Mouse (Mus musculus): ENCODE measurements around the gene Neurl1b. TPM values are rescaled to one million over a fixed set of nuclear protein-coding genes. Genes with fewer than 3 reads are reported as not detected.

Neurl1b gene
- total RNA-seq, 4 experiments from 2014 or later: 61.3 to 87.0 (median 69.3) TPM

- no peak for DNase-seq (ENCODE audit: low spot score in 2 of 2)
Measured at GRCm38 (mm10) chr17:26451651-26452295, 37.1 kb downstream of the Neurl1b start.

GRCm38 (mm10) chr17:26452371-26452972 is 37.8 kb downstream of the Neurl1b start:
- DNase-seq (ENCODE audit: low spot score in 2 of 2): peak; percentile 37 to 75

- DNase-seq (ENCODE audit: low spot score in 2 of 2): no peak
Measured at GRCm38 (mm10) chr17:26457506-26457905, 42.9 kb downstream of the Neurl1b start.

GRCm38 (mm10) chr17:26458049-26458448 is 43.4 kb downstream of the Neurl1b start:
- DNase-seq (ENCODE audit: low spot score in 2 of 2): no peak

GRCm38 (mm10) chr17:26462634-26463170 is 48.1 kb downstream of the Neurl1b start:
- peak; percentile 36 to 73 for DNase-seq (ENCODE audit: low spot score in 2 of 2)

- DNase-seq (ENCODE audit: low spot score in 2 of 2): no peak
Measured at GRCm38 (mm10) chr17:26463432-26463831, 48.8 kb downstream of the Neurl1b start.

GRCm38 (mm10) chr17:26463984-26464383 is 49.4 kb downstream of the Neurl1b start:
- DNase-seq (ENCODE audit: low spot score in 2 of 2): no peak

DNA sequence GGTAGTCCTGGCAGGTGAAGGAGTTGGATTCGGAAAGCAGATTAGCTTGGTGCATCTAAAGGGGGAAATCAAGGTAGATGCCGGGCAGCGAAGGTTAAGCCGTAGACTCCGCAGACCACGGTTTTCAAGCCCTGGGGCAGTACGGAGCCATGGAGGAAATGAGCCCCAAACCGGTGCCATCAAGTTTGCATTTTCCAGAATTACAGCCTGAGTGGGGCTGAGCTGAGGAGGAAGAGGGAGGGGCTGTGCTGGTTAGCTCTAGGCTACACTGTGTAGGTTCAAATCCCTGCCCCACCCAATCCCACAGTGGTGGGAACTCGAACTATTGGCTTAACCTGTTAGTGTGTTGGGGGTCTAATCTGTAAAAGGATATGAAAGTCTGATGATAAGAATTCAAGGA is 49.9 kb downstream of the Neurl1b start:
- DNase-seq (ENCODE audit: low spot score in 2 of 2): no peak

- no peak for DNase-seq (ENCODE audit: low spot score in 2 of 2)
Measured at GRCm38 (mm10) chr17:26464972-26465371, 50.3 kb downstream of the Neurl1b start.

GRCm38 (mm10) chr17:26466741-26467150 is 52.1 kb downstream of the Neurl1b start:
- DNase-seq (ENCODE audit: low spot score in 2 of 2): peak; percentile 47 to 78

DNA sequence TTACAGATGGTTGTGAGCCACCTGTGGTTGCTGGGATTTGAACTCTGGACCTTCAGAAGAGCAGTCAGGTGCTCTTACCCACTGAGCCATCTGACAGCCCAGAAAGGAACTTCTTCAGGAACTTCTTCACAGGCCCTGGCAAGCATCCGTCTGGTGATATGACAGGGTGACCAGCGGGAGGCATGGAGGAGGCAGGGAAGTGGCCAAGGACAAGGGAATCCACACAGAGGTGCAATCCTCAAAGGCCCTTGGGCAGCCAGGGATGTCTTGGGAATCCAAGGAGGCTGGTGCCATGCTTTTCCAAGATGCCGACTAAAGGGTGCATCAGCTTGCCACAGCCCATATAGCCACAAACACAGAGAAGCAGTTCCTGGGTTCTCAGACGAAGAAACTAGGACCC is 53.0 kb downstream of the Neurl1b start:
- no peak for DNase-seq (ENCODE audit: low spot score in 2 of 2)

DNA sequence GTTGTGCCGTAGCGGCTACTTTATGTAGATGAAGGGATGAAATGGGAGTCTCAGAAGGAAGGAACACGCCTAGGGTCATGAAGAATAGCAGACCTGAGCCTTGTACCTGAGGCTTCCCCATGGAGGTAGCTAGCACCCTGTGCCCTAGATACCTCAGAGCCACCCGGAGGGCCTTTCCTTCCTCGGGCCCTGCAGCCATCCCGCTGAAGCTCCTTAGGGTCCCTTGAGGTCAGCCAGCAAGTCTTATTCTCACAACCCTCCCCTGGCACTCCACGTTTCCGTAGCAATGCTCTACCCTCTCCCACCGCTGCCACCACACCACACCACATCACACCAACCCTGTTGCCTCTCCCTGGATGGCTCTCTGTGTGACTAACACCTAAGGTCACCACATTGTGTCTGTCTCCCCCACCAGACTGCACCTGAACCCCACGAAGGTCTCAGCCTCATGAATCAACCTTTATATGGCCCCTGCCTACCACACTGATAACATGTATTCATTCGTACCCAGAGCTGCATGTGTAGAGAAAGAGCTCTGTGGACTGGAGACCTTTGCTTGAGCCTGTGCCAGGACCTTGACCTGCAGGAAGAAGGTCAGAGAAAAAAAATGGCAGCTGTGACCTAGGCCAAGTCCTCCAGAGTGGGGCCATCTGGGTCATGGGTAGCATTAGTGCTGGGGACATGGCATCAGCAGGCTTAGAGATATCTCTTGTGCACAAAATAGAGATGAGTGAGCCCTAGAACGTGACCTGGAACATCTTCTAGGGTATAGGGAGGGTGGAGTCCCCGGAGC is 53.7 kb downstream of the Neurl1b start:
- no peak for DNase-seq (ENCODE audit: low spot score in 2 of 2)

- DNase-seq (ENCODE audit: low spot score in 2 of 2): no peak
Measured at GRCm38 (mm10) chr17:26476871-26477270, 62.2 kb downstream of the Neurl1b start.

DNA sequence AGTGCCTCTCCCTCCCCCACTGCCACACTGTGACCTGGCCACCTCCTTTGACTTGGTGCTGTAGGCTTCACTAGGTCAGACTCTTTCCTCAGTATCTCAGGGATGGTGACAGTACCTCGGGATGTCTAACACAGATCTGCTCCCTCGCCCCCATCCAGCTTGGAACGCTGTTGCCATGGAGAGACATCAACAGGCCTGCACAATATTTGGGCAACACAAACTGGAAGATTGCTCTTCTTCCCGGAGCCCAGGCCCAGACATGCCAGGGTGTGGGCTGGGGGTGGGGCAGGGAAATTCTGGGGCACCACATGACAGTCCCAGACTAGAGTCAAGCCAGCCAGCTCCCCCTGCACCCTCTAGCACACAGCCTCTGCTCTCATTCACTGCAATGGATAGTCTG is 64.0 kb downstream of the Neurl1b start:
- no peak for DNase-seq (ENCODE audit: low spot score in 2 of 2)

DNA sequence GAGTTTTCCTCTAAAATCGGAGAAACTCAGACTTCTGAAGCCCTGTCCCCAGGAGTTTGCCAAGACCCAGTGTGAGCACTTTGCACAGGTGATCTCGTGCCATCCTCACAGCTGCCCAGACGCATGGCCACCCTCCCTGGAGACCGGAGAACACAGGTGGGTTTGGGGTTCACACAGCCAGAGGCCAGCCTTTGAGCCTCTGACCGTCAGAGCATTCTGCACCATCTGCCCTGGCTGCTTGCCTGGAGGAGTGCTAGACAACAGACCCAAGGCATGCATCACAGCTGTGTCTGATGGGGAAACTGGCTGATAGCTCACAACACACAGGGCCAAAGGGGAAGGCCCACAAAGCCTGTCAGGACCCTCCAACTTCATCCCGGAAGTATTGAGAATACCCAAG is 65.0 kb downstream of the Neurl1b start:
- no peak for DNase-seq (ENCODE audit: low spot score in 2 of 2)

DNA sequence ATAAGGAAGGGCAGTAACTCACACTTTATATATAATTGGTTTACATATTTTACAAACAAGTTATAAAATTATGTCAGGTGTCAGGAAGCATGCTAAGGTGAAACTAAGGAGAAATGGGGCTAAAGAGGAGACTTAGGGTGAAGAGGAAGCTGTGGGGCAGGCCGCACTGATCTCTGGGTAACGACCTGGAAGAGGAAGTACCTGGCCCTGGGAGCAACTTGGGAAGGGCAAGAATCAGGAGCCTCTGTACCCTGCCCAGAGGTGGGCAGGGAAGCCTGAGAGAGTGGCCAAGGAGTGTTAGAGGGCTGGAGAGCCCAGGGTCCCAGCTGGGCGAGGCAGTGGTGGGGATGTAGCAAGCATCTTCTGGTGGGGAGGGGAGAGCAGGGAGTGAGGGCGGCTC is 66.3 kb downstream of the Neurl1b start:
- DNase-seq (ENCODE audit: low spot score in 2 of 2): no peak

GRCm38 (mm10) chr17:26484626-26485421 is 70.2 kb downstream of the Neurl1b start:
- no peak for DNase-seq (ENCODE audit: low spot score in 2 of 2)

- no peak for DNase-seq (ENCODE audit: low spot score in 2 of 2)
Measured at GRCm38 (mm10) chr17:26487266-26487665, 72.6 kb downstream of the Neurl1b start.

- DNase-seq (ENCODE audit: low spot score in 2 of 2): no peak
Measured at GRCm38 (mm10) chr17:26487917-26488316, 73.3 kb downstream of the Neurl1b start.

GRCm38 (mm10) chr17:26488711-26489403 is 74.2 kb downstream of the Neurl1b start:
- DNase-seq (ENCODE audit: low spot score in 2 of 2): no peak

DNA sequence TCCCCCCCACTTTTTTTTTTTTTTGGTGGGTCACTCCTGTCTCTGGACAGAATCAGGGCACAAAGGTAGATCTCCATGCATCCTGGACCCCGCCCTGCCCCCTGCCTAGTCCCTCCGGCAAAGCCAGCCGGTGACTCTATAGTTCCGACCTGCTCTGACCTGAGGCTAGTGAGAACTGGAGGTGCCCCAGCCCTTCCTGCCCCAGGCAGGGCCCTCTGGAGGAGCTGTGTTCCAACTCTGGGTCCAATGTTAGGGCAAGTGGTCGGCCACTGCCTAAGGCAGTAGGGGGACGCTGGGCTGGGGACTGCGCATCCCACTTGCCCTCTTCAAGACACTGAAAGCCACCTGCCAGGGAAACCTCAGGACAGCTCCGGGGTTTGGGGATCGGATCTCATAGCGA is 75.4 kb downstream of the Neurl1b start:
- DNase-seq (ENCODE audit: low spot score in 2 of 2): no peak
